Mouse (Mus musculus) c-Kit-positive CD71-negative TER-119-negative erythroid progenitor cells, embryonic 14.5 days (primary cell): ENCODE measurements around the gene Zfr.
"Not testable (repeated sequence)": the region's sequence is repeated elsewhere in the genome, so short reads cannot be mapped to it uniquely, and the experiment has no call there.

ENCODE experiments used
- DNase-seq: peaks from one replicate; pipeline ENCODE4 v3.0.0-alpha.2; 2013; ENCODE audit warnings: low read depth

Gene Zfr

DNA sequence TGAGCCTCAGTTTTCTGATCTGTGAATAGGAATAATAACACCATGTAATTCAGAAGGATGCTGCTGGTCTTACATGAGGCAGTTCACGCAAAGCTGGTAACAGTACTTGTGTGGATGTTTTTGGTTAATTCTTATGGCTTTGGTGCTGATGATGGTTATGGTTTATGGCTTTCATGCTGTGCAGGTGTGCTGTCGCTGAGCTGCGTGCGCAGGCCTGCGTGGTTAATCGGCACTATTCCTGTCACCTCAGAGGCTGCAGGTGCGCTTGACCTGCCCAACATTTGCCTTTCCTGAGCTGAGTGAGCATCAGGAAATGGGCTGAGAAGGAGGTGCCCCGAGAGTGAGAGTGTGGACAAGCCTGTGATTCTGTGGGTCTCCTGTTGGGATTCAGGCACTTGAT is 98.5 kb downstream of the Zfr start:
- no peak for DNase-seq

DNA sequence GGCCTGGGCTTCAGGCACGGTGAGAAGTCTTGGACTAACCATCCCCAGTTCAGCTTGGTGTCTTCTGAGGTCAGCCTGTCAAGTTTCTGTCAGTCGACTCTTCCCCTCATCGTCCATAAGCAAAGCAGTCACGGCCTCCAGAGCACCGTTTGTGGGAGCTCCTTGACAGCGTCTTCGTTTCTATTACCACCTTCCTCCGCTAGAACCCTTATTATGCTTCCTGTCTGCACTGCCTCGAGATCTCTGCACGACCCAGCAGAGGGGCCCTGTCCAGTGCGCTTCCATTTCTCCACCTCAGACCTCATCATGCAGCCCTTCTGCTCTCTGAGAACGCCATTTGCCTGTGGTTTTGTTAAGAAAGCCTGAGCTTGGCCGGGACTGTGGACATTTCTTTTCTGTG is 99.2 kb downstream of the Zfr start:
- DNase-seq = no peak

DNA sequence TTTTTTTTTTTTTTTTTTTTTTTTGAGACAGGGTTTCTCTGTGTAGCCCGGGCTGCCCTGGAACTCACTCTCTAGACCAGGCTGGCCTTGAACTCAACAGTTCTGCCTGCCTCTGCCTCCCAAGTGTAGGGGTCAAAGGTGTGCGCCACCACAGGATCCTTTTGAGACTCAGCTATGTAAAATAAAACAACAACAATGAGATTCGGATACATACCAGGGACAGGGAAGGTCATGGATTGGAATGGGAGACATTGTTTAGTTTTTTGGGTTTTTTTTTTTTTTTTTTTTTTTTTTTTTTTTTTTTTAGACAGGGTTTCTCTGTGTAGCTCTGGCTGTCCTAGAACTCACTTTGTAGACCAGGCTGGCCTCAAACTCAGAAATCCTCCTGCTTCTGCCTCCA is 99.7 kb downstream of the Zfr start:
- DNase-seq = not testable (repeated sequence)

DNA sequence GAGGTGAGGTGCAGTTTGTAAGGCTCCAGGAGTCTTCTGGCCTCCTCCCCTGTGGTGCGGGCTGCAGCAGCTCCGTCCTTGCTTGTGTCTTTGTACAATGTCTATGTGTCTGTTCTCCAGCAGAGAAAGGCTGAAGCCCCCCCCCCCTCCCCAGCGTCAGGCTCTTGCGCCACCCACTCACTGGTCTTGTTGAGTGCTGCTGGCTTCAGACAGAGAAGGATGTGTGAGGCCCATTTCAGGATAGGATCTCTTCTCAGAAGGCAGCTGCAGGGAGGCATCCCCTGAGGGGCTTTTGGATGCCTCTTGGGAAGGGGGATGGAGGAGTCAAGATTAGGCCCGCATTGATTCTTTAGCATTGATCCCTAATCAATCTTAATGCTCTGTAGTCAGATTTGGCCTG is 100.2 kb downstream of the Zfr start:
- DNase-seq = no peak

DNA sequence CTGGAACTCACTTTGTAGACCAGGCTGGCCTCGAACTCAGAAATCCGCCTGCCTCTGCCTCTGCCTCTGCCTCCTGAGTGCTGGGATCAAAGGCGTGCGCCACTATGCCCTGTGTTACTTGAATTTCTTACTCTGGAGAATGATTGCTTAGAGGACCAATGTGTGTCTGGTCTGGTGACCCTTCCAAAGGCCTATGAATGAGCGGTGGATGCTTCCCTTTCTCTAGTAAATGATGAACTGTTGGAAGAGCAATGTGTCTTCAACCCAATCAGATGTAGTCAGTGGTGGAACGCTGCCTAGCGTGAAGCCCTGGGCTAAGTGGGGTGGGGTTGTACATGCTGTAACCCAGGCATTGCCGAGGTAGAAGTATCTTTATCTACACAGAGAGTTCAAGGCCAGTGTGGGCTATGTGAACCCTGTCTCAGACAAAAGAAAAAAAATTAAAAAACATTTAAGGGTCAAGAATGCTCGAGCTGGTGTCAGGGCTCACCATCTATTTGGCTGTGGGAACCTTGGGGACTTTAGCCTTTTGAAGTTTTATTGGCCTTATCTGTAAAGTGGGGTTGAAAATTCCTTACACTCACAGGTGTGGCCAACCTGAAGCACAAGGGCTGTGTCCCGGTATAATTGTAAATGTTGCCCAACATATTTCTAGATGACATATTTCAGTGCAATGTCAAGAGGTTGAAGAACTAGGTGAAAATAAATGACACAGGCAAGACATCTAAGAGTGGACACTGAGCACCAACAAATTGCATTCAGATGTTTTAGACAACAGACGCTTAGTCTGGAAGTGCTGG is 101.2 kb downstream of the Zfr start:
- DNase-seq = no peak

DNA sequence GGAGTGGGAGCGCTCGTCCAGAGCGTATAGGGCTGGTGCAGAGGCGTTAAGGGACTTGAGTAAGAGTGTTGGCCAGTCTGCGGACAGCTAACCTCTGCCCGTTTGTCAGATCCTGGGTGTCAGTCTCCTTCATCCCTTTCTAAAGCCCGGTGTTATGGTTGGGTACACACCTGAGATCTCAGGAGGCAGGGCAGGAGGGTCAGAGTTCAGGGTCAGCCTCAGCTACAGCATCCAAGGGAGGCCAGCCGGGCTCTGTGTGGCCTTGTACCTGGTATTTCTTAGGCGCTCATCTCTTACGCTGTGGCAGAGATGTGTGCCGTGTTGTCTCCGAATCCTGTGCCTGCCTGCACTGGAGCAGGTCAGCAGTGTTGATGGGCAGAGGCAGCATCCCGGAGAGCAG is 103.5 kb downstream of the Zfr start:
- DNase-seq = no peak

DNA sequence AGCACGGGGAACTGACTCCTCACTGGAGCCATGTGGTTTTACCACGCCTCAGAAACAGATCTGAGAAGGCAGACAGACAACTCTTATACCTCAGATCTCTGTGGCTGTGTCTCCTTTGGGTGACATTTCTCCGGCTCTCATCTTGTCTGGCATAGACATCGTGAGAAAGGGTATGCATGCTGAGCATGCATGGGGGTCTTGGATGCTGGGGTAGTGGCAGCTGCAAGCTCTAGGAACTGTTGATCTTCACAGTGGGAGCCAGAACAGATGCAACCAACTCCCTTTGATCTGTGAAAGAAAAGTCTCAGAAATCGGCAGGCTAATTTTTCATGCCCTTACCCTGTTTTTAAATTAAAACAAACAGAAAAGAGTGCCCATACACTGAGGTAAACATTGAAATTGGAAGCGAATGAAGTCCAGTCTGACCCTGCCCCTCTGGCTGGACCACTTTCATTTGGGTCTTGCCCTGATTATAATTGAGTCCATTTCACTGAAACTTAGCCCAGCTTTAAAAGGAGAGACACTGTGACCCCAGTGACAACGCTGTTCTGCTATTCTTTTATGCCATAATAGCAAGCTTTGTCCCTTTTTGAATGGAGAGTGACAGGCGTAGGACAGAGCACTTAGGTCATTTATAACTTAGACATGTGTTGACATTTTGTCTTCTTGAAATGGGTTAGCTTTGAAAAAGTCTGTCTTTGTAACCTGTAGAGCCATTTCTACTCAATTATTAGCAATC is 105.1 kb downstream of the Zfr start:
- DNase-seq = no peak

DNA sequence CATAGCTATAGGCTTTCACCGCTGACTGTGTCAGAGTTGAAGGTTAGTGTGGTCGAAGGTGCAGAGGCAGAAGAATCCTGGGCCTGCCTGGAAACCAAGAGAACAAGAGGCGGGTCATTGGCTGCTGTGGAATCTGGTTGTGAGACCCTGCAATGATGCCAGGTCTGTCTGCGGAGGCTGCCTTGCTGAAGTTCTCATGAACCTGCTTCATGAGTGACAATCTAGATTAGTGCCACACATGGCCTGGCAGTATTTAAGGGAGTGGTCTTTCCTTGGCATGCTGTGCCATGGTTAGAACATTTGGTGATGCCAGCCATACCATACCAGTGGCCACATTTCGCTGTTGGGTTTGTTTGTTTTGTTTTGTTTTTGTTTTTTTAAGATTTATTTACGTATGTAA is 105.8 kb downstream of the Zfr start:
- no peak for DNase-seq

DNA sequence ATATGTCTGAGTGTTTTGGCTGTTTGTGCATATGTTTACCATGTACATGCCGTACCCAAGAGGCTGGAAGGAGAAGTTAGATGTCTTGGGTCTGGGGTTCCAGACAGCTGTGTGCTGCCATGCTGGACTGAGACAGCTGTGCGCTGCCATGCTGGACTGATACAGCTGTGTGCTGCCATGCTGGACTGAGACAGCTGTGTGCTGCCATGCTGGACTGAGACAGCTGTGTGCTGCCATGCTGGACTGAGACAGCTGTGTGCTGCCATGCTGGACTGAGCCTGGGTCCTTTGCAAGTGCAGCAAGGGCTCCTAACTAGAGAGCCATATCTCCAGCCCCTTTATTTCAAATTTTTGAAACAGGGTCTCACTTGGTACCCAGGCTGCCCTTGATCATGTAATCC is 106.6 kb downstream of the Zfr start:
- no peak for DNase-seq

DNA sequence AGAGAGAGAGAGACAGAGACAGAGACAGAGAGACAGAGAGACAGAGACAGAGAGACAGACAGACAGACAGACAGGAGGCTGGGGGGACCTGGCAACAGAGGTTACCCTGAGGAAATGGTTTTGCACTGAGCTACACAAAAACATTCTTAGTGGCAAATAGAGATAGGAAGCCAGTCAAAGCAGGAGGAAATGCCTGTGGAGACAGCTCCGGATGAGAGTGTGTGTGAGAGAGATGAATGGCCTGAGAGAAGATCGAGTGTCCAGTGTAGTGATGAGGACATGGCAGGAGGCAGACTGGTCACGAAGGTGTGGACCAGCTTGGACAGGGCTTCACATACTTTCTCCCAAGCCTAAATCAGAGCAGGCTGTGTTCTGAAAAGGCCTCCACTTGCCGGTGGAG is 107.4 kb downstream of the Zfr start:
- no peak for DNase-seq

DNA sequence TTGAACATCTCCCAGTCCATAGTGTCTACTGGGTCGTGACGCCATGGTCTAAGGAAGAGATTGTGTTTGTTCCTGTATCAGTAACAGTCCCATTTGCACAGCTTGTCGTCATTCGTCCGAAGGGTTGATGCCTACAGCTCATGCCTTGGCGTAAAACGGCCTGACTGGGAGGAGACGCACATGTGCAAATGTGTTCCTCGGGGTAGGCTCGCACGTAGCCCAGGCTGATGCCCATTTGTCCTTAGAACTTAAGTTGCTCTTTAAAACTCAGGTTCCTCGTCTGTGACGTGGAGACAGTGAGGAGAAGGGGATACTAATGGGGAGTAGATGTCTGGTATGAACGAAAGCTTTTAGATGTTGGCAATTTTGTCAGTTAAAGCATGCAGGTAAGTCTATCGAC is 109.3 kb downstream of the Zfr start:
- no peak for DNase-seq

DNA sequence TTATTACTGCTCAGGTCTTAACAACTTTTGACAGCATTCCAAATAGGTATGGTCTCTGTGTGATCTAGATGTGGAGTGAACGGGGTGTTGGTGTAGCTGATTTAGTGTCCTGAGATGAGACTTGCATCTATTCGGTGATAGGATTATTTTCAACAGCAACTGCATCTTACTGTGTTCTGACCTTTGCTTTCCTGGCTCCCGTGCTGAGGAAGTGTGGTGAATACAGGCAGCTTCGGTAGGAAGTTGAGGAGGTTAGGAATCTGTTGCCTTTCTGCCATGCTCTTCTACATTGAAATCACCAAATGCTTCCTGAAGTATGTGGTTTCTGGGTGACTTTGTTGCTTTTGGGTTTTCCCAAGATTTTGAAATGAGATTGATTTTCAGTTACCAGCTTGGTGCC is 109.7 kb downstream of the Zfr start:
- no peak for DNase-seq

DNA sequence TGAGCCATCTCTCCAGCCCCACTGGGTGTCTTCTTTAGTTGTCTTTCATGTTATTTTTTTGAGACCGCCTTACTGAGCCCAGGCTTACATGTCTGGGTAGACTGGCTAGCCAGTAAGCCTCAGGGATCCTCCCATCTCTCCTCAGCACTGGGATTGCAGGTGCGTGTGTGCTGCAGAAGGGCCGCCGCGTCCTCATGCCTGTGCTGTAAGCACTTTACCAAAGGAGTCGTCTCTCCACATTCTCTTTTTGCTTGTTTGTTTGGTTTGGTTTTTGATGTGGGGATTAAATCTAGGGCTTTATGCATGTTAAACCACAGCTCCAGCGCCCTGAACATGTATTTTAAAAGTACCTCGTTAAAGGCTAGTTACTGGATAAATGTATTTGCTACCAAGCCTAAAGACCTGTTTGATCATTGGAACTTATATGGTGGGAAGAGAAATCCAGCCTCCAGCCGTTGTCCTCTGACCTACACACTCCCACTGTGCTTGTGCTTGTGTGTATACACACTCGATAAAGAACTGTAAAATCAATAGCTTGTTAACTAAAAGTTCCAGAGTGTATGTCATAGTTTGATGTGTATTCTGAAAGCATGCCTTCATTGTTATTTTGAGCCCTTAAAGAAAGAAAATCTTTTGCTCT is 112.1 kb downstream of the Zfr start:
- DNase-seq = no peak

DNA sequence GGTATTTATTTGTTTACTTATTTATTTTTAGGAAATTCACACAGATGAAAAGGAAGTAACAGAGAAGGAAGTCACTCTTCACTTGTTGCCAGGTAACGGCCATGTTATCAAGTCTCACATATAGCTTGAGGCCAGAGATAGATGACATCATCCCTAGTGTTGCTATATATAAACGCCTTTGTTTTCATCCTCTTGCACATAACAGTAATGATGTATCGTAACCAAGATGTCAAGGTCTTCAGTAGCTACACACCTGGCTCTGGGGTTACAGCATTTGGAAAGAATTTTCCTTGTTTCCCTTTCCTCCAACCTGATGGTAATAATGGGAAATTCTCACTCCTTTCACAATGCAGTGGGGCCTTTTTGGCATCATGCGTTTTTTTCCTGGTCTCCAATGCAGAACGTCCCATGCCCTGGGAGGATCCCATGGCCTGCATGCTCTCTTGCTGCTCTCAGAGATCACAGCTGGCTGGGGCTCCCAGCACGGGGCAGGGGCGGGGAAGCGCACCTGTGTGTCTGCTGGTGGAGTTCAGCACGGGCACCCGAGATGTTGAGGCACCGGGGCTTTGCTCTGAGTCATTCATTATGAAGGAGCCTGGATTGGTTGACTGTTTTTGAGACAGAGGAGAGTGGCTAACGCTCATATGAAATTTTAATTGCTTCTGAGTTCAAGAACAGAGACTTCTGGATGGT is 112.8 kb downstream of the Zfr start:
- no peak for DNase-seq

DNA sequence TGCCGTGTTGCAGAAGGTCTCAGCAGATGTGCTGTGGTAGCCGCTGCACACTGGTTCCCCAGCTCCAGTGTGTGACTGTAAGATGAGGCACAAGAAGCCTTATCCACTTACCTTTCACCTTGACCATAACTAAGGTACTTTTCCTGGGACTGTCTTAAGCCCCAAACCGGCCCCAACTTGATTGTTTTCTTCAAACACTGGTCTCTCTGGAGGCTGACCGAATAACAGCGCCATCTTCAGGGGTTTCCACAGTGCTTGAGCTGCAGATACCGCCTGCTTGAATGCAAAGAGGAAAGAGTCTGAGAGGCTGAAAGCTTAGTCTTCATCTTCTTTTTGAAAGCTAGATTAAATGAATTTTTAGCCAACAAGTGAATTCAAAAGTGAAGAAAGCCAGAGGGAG is 113.8 kb downstream of the Zfr start:
- DNase-seq = no peak

DNA sequence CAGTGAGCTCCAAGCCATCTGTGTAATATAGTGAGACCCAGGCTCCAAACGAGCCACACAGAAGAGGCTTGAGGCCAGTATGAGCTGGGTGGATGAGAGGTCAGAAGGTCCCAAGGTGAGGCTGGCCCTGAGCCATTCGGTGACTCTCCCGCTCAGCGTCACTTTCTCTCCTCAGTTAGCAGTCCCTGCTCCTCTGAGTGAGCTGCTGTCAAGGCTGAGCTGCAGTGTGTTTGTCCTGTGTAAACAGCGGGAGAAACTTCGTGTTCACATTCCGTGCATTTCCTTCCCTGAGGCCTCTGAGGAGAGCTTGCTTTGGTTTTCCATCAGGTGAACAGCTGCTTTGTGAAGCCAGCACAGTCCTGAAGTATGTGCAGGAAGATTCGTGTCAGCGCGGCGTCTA is 114.8 kb downstream of the Zfr start:
- no peak for DNase-seq

DNA sequence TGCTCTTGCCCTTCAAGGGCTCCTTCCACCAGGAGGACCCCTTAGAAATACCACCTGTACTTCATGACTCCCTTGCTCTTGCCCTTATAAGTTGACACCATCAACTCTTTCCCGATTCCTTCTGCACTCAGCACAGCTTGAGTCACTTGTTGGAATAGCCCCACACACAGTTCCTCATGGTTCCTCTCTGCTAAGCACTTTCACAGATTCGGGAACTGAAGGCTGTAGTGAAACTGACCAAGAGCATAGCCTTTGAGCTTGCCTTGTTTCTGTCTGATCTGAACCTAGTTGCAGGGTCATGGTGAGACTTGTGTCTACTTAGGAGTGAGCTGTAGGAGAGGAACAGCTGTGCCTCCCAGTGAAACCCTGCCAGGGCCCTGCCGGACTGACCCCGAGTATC is 115.4 kb downstream of the Zfr start:
- no peak for DNase-seq
